Mouse (Mus musculus) spleen, adult 2 months (tissue): ENCODE measurements around the gene Gm128. TPM values are rescaled to one million over a fixed set of nuclear protein-coding genes. Genes with fewer than 3 reads are reported as not detected.

Source experiments
- DNase-seq, 2 experiments: peaks; one replicate each; pipeline versions ENCODE4 v3.0.0 to v3.0.0-alpha.2; 2012 to 2021; ENCODE audit warnings: low spot score in 2 of 2, low read depth in 1 of 2
- H3K27ac ChIP-seq: fragments of 200-500 bp; 2 replicates; pipeline ENCODE4 v1.5.1; 2012; ENCODE audit warnings: low read length, inconsistent platforms; ENCODE audit not compliant: insufficient read depth
- H3K27me3 ChIP-seq: fragments of 200-500 bp; 2 replicates; pipeline ENCODE4 v1.6.1; 2012; ENCODE audit warnings: mild to moderate bottlenecking, moderate library complexity, low read length, inconsistent platforms; ENCODE audit not compliant: control insufficient read depth, insufficient read depth
- H3K36me3 ChIP-seq: fragments of 200-500 bp; 2 replicates; pipeline ENCODE4 v1.6.1; 2012; ENCODE audit warnings: mild to moderate bottlenecking, low read length, inconsistent platforms; ENCODE audit not compliant: control insufficient read depth, insufficient read depth
- H3K4me1 ChIP-seq: fragments of 200-500 bp; 2 replicates; pipeline ENCODE4 v1.6.1; 2011; ENCODE audit warnings: inconsistent platforms; ENCODE audit not compliant: control insufficient read depth, insufficient read depth, insufficient read length
- H3K4me3 ChIP-seq: fragments of 200-500 bp; 2 replicates; pipeline ENCODE4 v1.5.1; 2011; ENCODE audit warnings: mild to moderate bottlenecking, inconsistent platforms; ENCODE audit not compliant: insufficient read depth, insufficient read length; ENCODE audit errors: extremely low read depth
- CTCF ChIP-seq: fragments of 200-500 bp; IDR thresholded peaks from 2 replicates; pipeline ENCODE4 v1.5.1; 2011; ENCODE audit warnings: mild to moderate bottlenecking, inconsistent platforms; ENCODE audit not compliant: insufficient read depth, insufficient read length, insufficient replicate concordance; ENCODE audit errors: extremely low read depth
- POLR2A ChIP-seq: fragments of 200-500 bp; IDR thresholded peaks from 2 replicates; pipeline ENCODE4 v1.6.1; 2011; ENCODE audit warnings: low read depth, low read length, inconsistent platforms
- WGBS: fragments of 180-500 bp; shearing (Covaris S2); methylation state at CpG from one replicate; pipeline ENCODE4 v1.1.7; 2018; 5-methylcytosine and 5-hydroxymethylcytosine counted together
- polyA plus RNA-seq: library from polyadenylated mRNA; depleted of rRNA; stranded (reverse); fragments of >200 nt; gene quantifications from 2 replicates; pipeline ENCODE4 v1.2.3, GENCODE M21; 2012

Gm128 gene
- polyA plus RNA-seq, 1 experiment, result 0.18 TPM

DNA sequence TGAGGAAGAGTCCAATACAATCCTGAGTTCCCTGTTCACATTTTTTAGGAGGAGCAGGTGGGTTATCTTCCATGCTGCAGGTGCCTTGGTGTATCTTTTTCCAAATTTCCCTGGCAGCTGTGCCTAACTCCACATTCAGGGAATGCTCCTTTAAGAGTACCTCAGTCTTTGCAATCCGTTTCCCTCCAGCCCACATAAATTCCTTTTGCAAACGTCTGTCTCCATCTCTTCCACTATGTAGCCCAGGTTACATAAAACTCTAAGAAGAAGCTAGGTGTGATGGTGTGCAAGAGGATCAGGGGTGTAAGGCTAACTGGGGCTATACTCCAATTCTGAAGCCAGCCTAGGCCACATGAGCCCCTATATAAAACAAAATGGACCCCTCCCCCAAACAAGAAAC, 1.7 kb upstream of the Gm128 start:
- 0 out of 2 replicates have a peak, but pooled peaks cover 1% of the 10 kb centered on the region for H3K36me3 ChIP-seq
- WGBS, result 89% methylated on average over 2 of the region's 2 CpGs

DNA sequence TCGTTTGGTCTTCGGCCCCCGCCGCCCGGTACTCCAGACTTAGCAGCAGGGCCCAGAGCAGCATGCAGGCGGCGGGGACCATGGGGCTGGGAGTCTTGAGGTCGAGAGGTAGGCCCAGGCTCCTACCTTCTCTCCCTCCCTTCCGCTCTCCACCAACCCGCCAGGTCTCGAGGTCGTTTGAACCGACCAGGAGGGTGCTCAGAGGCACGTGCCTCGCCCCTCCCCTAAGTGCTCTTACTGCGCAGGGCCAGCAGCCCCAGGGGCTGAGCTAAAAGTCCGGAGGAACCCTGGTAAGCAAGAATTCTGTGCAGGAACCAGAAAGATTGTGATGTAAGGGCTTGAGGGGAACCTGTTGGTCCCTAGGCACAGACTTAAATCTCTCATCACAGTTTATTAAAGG, 498 bp downstream of the Gm128 start:
- DNase-seq, result no peak
- Histone ChIP-seq H3K4me1 (no peaks in the 10 kb centered on the region), H3K36me3 (peaks cover 13% of the 10 kb centered on the region), H3K4me3 (no peak overlapping the region), H3K27me3 (no peaks in the 10 kb centered on the region), H3K27ac (no peak overlapping the region)
- WGBS, result 77% methylated on average over 17 of the region's 17 CpGs
- TF ChIP-seq CTCF (no peak), POLR2A (no peak)

More for the DNA sequence above, 1.7 kb upstream of the Gm128 start:
- TF ChIP-seq CTCF (no peak), POLR2A (no peak)
- H3K4me3 ChIP-seq, result no peak overlapping the region
- H3K4me1 ChIP-seq, result no peaks in the 10 kb centered on the region
- no peak for DNase-seq
- H3K27me3 ChIP-seq, result no peaks in the 10 kb centered on the region
- no peak overlapping the region for H3K27ac ChIP-seq

DNA sequence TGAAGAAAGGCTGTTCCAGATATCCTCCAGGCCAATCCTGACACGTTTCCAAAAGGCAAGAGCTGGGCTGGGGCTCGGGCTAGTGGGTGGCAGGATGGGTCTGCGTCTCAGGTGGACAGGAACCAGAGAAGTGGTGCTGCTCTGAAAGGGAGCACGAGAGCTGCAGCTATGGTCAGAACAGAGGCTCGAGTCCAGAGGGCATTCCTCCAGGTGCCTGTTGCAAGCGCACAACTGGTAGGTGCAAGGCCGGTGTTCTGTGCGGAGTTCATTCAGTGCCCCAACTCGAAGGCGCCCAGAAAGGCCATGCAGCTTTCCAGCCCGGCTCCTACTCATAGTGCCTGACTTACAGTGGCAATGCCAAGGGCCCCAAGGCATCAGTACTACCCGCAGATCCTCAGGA, 1.4 kb downstream of the Gm128 start:
- no peak for DNase-seq
- no peak overlapping the region for H3K4me3 ChIP-seq
- H3K27me3 ChIP-seq, result no peaks in the 10 kb centered on the region
- H3K36me3 ChIP-seq, result peaks cover 21% of the 10 kb centered on the region
- TF ChIP-seq POLR2A (no peak), CTCF (no peak)
- no peak overlapping the region for H3K27ac ChIP-seq
- no peaks in the 10 kb centered on the region for H3K4me1 ChIP-seq
- 91% methylated on average over 12 of the region's 12 CpGs for whole genome bisulfite sequencing

DNA sequence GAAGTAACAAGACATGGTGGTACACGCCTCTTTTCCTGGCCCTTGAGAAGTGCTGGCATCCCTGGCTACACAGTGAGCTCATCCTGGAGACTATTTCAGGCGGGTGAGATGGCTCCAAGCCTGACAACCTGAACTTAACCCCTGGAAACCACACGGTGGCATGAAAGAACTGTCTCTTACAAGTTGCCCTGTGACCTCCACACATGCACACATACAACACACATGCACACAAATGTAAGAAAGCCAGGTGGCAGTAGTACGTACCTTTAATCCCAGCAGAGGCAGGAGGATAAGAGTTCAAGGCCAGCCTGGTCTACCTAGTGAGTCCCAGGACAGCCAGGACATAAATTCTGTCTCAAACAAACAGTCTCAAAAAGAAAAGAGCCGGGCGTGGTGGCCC, 2.4 kb downstream of the Gm128 start:
- WGBS, result 85% methylated on average over 6 of the region's 6 CpGs
- Histone ChIP-seq H3K4me1 (no peaks in the 10 kb centered on the region), H3K27ac (no peak overlapping the region), H3K36me3 (peaks cover 29% of the 10 kb centered on the region), H3K27me3 (no peaks in the 10 kb centered on the region), H3K4me3 (no peak overlapping the region)
- DNase-seq, result no peak
- TF ChIP-seq CTCF, result no peak
- no peak for TF ChIP-seq POLR2A

DNA sequence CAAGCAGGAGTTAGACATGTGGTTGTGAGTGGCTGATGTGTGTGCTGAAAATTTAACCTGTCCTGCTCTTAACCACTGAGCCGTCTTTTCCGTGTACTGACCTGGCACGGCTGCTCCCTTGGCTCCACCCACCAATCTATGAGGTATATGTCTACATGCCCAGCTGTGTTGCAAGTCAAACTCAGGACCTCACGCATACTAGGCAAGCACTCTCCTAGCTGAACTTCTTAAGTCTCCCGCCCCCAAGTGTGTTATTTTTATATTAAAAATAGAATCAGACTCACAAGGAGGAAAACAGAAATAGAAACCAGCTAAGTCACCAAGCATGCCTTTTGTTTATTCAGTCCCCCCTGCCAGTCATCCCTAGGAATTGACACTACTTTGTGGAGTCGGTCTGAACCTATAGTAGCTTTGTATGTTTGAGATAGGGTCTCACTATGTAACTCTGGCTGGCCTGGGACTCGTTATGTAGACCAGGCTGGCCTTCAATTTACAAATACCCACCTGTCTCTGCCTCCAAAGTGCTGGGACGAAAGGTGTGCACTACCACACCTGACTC, 3.8 kb downstream of the Gm128 start:
- H3K4me3 ChIP-seq, result no peak overlapping the region
- H3K36me3 ChIP-seq, result peaks cover 42% of the 10 kb centered on the region
- H3K4me1 ChIP-seq, result peaks cover 3% of the 10 kb centered on the region
- DNase-seq, result no peak
- H3K27ac ChIP-seq, result no peak overlapping the region
- TF ChIP-seq POLR2A, result no peak
- no peak for TF ChIP-seq CTCF
- no peaks in the 10 kb centered on the region for H3K27me3 ChIP-seq
- WGBS, result 86% methylated on average over 8 of the region's 8 CpGs

DNA sequence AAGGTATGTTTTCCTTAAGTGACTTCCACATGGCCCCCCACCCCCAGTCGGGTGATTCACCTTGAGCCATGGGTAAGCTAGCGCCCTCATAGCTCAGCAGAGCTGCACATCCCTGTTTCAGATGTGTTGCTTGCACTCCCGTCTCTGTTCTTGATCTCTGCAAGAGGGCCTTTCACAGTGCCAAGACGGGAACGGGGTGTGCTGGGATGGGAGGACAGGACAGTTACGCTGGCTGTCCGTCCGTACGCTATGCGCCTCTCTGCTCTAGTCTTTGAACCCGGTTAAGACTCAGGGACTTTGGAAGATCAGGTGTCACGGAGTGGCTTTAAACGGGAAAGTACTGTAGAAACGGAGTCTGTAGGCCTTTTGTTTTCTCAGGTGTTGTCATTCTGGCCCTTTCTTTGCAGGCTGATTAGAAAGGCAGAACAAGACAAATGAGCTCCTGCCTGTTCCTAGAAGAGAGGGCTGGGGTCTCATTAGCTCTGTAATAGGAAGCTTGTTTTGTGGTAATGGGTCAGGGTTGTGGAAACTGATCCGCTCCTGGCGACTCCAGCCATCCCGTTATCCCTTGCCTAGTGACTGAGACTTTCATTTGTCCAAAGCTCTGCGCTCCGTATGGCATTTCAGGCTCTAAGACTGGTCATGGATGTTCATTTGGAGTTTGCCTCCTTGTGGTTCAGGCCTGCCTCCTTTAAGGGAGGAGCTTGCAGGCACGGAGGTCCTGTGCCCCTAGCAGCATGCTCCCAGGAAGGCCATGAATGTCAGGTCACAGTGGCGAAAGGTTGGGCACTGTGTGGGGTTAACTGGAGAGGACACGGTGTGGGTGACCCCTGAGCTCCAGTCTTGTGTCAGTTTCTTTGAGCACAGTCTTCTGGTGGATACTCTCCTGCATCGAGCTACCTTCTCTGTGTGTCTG, 5.8 kb downstream of the Gm128 start:
- H3K27ac ChIP-seq, result no peak overlapping the region
- TF ChIP-seq CTCF, result no peak
- peaks cover 51% of the 10 kb centered on the region for H3K36me3 ChIP-seq
- peaks cover 12% of the 10 kb centered on the region for H3K4me1 ChIP-seq
- H3K27me3 ChIP-seq, result no peaks in the 10 kb centered on the region
- no peak for DNase-seq
- no peak overlapping the region for H3K4me3 ChIP-seq
- WGBS, result 93% methylated on average over 23 of the region's 23 CpGs
